Mouse (Mus musculus) macrophage (primary cell): ENCODE measurements around the gene Cyp21a1. TPM values are rescaled to one million over a fixed set of nuclear protein-coding genes. Genes with fewer than 3 reads are reported as not detected.
"Not testable (repeated sequence)": the region's sequence is repeated elsewhere in the genome, so short reads cannot be mapped to it uniquely, and the experiment has no call there.

Experiments
- H3K27ac ChIP-seq: fragments of 350-480 bp; formaldehyde crosslinking; 2 replicates; pipeline ENCODE4 v1.9.0; 2021
- H3K36me3 ChIP-seq: fragments of 350-480 bp; formaldehyde crosslinking; 2 replicates; pipeline ENCODE4 v1.9.0; 2021; ENCODE audit errors: inconsistent target
- H3K4me3 ChIP-seq: fragments of 350-480 bp; formaldehyde crosslinking; 2 replicates; pipeline ENCODE4 v1.9.0; 2021; ENCODE audit errors: inconsistent target
- H3K79me2 ChIP-seq: fragments of 350-480 bp; formaldehyde crosslinking; 2 replicates; pipeline ENCODE4 v1.9.0; 2021; ENCODE audit errors: inconsistent target
- WGBS: methylation state at CpG from one replicate; pipeline ENCODE4 v1.1.7; 2026; ENCODE audit warnings: inconsistent platforms; ENCODE audit not compliant: missing documents; 5-methylcytosine and 5-hydroxymethylcytosine counted together
- polyA plus RNA-seq: library from polyadenylated mRNA; stranded (reverse); fragments of 250-400 nt; gene quantifications from 3 replicates; pipeline ENCODE4 v1.2.4, GENCODE M21; 2018; ENCODE audit warnings: inconsistent platforms

Cyp21a1 gene
- polyA plus RNA-seq, 1 experiment from 2014 or later = not detected

- 92% methylated on average over 10 of the region's 10 CpGs for WGBS
- not testable (repeated sequence) for H3K79me2 ChIP-seq, H3K27ac ChIP-seq, H3K36me3 ChIP-seq, H3K4me3 ChIP-seq
These were observed 7.0 kb downstream of the Cyp21a1 start for GRCm38 (mm10) chr17:34797211-34797995.

- WGBS = 91% methylated on average over 8 of the region's 8 CpGs
- Histone ChIP-seq H3K36me3 (no peaks in the 10 kb centered on the region), H3K27ac (no peak overlapping the region), H3K79me2 (no peaks in the 10 kb centered on the region), H3K4me3 (no peak overlapping the region)
These were observed 7.8 kb downstream of the Cyp21a1 start for GRCm38 (mm10) chr17:34796311-34797140.

- H3K27ac ChIP-seq = no peak overlapping the region
- no peak overlapping the region for H3K4me3 ChIP-seq
- 65% methylated on average over 9 of the region's 9 CpGs for WGBS
- no peaks in the 10 kb centered on the region for H3K36me3 ChIP-seq
- no peaks in the 10 kb centered on the region for H3K79me2 ChIP-seq
These were observed 8.7 kb downstream of the Cyp21a1 start for GRCm38 (mm10) chr17:34795633-34796032.

DNA sequence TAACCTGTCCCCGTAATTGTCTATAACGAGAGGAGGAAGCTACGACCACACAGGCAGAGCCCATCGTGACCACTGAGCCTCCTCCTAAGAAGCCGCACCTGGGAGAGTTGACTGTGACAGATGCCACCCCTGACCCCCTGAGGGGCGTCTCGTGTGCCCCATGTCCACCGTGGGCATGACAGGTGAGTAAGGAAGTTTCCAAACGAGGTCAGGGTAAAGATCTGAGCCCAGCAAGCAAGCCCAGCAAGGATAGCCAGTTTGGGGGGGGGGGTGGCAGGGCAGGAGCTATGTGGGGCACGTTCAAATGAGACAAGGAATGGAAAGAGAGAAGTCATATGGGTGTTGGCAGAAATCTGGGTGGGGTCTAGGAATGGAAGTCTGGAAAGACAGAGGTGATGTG, 9.3 kb downstream of the Cyp21a1 start:
- Histone ChIP-seq H3K27ac (no peak overlapping the region), H3K36me3 (no peaks in the 10 kb centered on the region), H3K4me3 (no peak overlapping the region), H3K79me2 (no peaks in the 10 kb centered on the region)
- WGBS = 80% methylated on average over 9 of the region's 10 CpGs

- Histone ChIP-seq H3K4me3 (no peak overlapping the region), H3K36me3 (no peaks in the 10 kb centered on the region), H3K27ac (no peak overlapping the region), H3K79me2 (no peaks in the 10 kb centered on the region)
- WGBS = 85% methylated on average over 9 of the region's 9 CpGs
These were observed 26.6 kb downstream of the Cyp21a1 start for GRCm38 (mm10) chr17:34777680-34778325.

DNA sequence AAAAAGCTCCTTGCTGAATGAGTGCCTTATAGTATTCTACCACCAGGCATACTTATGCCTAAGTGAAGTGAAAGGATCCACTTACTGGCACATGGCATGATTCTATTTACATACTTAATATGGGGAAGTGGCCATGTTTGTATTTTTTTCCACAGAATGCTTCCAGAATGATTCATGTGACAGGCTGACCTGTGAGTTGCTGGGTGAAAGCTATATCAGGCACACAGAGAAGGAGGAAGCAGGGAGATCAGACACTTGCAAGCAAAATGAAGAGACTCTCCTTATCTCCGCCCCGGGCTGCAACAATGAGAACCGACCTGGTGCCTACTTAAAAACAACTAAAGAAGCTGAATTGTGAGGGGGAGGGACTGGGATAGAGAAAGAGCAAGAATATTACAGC, 42.9 kb downstream of the Cyp21a1 start:
- WGBS = 46% methylated on average over 3 of the region's 3 CpGs
- no peaks in the 10 kb centered on the region for H3K79me2 ChIP-seq
- H3K4me3 ChIP-seq = no peak overlapping the region
- H3K36me3 ChIP-seq = no peaks in the 10 kb centered on the region
- peak overlapping the region; percentile 67 for H3K27ac ChIP-seq

Other genes with a start within 250 kb of the Cyp21a1 start
- 0.08 to 0.30 TPM (median 0.11 TPM) in 3 replicates for gene Notch4, start 240.3 kb downstream of the Cyp21a1 start, polyA plus RNA-seq
- gene Gpsm3, start 214.8 kb downstream of the Cyp21a1 start, polyA plus RNA-seq = 124 to 167 TPM (median 152 TPM) in 3 replicates
- 44.7 to 64.2 TPM (median 45.7 TPM) in 3 replicates for gene Pbx2, start 213.3 kb downstream of the Cyp21a1 start, polyA plus RNA-seq
- gene Ager, start 206.7 kb downstream of the Cyp21a1 start, polyA plus RNA-seq = 0.22 to 0.38 TPM (median 0.27 TPM) in 3 replicates
- 45.1 to 50.3 TPM (median 47.5 TPM) in 3 replicates for gene Rnf5, start 200.9 kb downstream of the Cyp21a1 start, polyA plus RNA-seq
- 67.5 to 77.3 TPM (median 76.0 TPM) in 3 replicates for gene Agpat1, start 200.3 kb downstream of the Cyp21a1 start, polyA plus RNA-seq
- gene Egfl8, start 188.6 kb downstream of the Cyp21a1 start, polyA plus RNA-seq = 0.14 to 0.69 TPM (median 0.28 TPM) in 3 replicates
- 71.0 to 95.1 TPM (median 79.6 TPM) in 3 replicates for gene Ppt2, start 176.1 kb downstream of the Cyp21a1 start, polyA plus RNA-seq
- 0.16 to 0.25 TPM in 2 of 3 replicates, not detected in the other for gene Prrt1, start 175.0 kb downstream of the Cyp21a1 start, polyA plus RNA-seq
- 12.5 to 24.4 TPM (median 15.0 TPM) in 3 replicates for gene Fkbpl, start 159.8 kb downstream of the Cyp21a1 start, polyA plus RNA-seq
- 31.4 to 62.2 TPM (median 57.9 TPM) in 3 replicates for gene Atf6b, start 157.4 kb downstream of the Cyp21a1 start, polyA plus RNA-seq
- not detected in 3 replicates for gene Tnxb, start 134.0 kb downstream of the Cyp21a1 start, polyA plus RNA-seq
- gene C4b, start 60.7 kb downstream of the Cyp21a1 start, polyA plus RNA-seq = 0.21 to 1.4 TPM (median 0.32 TPM) in 3 replicates
- 23.5 to 36.5 TPM (median 28.1 TPM) in 3 replicates for gene Stk19, start 32.4 kb upstream of the Cyp21a1 start, polyA plus RNA-seq
- gene Dxo, start 32.5 kb upstream of the Cyp21a1 start, polyA plus RNA-seq = 13.6 to 19.8 TPM (median 15.8 TPM) in 3 replicates
- 16.7 to 36.7 TPM (median 23.6 TPM) in 3 replicates for gene Skiv2l, start 45.6 kb upstream of the Cyp21a1 start, polyA plus RNA-seq
- 46.9 to 59.7 TPM (median 52.1 TPM) in 3 replicates for gene Nelfe, start 45.8 kb upstream of the Cyp21a1 start, polyA plus RNA-seq
- gene Cfb, start 58.0 kb upstream of the Cyp21a1 start, polyA plus RNA-seq = 2.6 to 6.4 TPM (median 4.7 TPM) in 3 replicates
- 5.4 to 6.2 TPM (median 5.5 TPM) in 3 replicates for gene Zbtb12, start 74.9 kb upstream of the Cyp21a1 start, polyA plus RNA-seq
- not detected in 3 replicates for gene Gm20547, start 77.5 kb upstream of the Cyp21a1 start, polyA plus RNA-seq
- 0.63 to 0.95 TPM (median 0.86 TPM) in 3 replicates for gene C2, start 93.7 kb upstream of the Cyp21a1 start, polyA plus RNA-seq
- 59.6 to 100 TPM (median 69.3 TPM) in 3 replicates for gene Ehmt2, start 93.9 kb upstream of the Cyp21a1 start, polyA plus RNA-seq
- gene Slc44a4, start 109.9 kb upstream of the Cyp21a1 start, polyA plus RNA-seq = not detected in 3 replicates
- gene Neu1, start 126.7 kb upstream of the Cyp21a1 start, polyA plus RNA-seq = 80.3 to 98.8 TPM (median 81.2 TPM) in 3 replicates
- 0.57 to 1.2 TPM (median 0.69 TPM) in 3 replicates for gene Hspa1b, start 154.7 kb upstream of the Cyp21a1 start, polyA plus RNA-seq
- gene Gm20481, start 165.4 kb upstream of the Cyp21a1 start, polyA plus RNA-seq = not detected in 3 replicates
- gene Hspa1a, start 167.6 kb upstream of the Cyp21a1 start, polyA plus RNA-seq = 1.2 to 1.9 TPM (median 1.8 TPM) in 3 replicates
- 0.47 to 1.7 TPM (median 0.96 TPM) in 3 replicates for gene Hspa1l, start 168.1 kb upstream of the Cyp21a1 start, polyA plus RNA-seq
- gene Lsm2, start 177.3 kb upstream of the Cyp21a1 start, polyA plus RNA-seq = 16.5 to 52.8 TPM (median 51.4 TPM) in 3 replicates
- gene Vars, start 196.4 kb upstream of the Cyp21a1 start, polyA plus RNA-seq = 7.7 to 37.5 TPM (median 19.2 TPM) in 3 replicates
- 0.06 to 0.32 TPM (median 0.07 TPM) in 3 replicates for gene Vwa7, start 212.0 kb upstream of the Cyp21a1 start, polyA plus RNA-seq
- gene Sapcd1, start 223.5 kb upstream of the Cyp21a1 start, polyA plus RNA-seq = not detected in 3 replicates
- gene Msh5, start 242.2 kb upstream of the Cyp21a1 start, polyA plus RNA-seq = 0.48 to 0.51 TPM (median 0.50 TPM) in 3 replicates
- 359 to 667 TPM (median 372 TPM) in 3 replicates for gene Clic1, start 245.4 kb upstream of the Cyp21a1 start, polyA plus RNA-seq